Mouse (Mus musculus) layer of hippocampus, postnatal 36 days (tissue): ENCODE measurements around the gene Lrrc20. TPM values are rescaled to one million over a fixed set of nuclear protein-coding genes. Genes with fewer than 3 reads are reported as not detected.

ENCODE experiments used
- total RNA-seq, 2 experiments: library from RNA; stranded (reverse); gene quantifications; 2 replicates each; pipeline ENCODE4 v1.2.3; 2021

The Lrrc20 gene
- total RNA-seq, 2 experiments from 2014 or later, result 21.2 to 24.1 TPM

Other genes starting within 250 kb of the Lrrc20 start
- 1 to 10 TPM; 1.8 TPM for gene Adamts14, start 202.4 kb upstream of the Lrrc20 start, total RNA-seq
- not detected for gene Prf1, start 178.0 kb upstream of the Lrrc20 start, total RNA-seq
- 10 to 100 TPM; 14.3 to 15.4 TPM for gene Pald1, start 92.3 kb upstream of the Lrrc20 start, total RNA-seq
- gene Nodal, start 57.8 kb upstream of the Lrrc20 start, total RNA-seq, result under 1 TPM in 1 of 2 experiments, not detected in 1; 0.22 TPM
- 10 to 100 TPM; 56.1 to 56.8 TPM for gene Eif4ebp2, start 23.1 kb upstream of the Lrrc20 start, total RNA-seq
- 1 to 10 TPM; 4.3 to 4.4 TPM for gene Npffr1, start 119.7 kb downstream of the Lrrc20 start, total RNA-seq
- gene Ppa1, start 172.8 kb downstream of the Lrrc20 start, total RNA-seq, result 10 to 100 TPM; 95.8 to 96.2 TPM
- gene Sar1a, start 204.5 kb downstream of the Lrrc20 start, total RNA-seq, result 100 to 1,000 TPM; 120 to 122 TPM
- 10 to 100 TPM; 23.5 to 28.5 TPM for gene Tysnd1, start 219.7 kb downstream of the Lrrc20 start, total RNA-seq
- 1 to 10 TPM; 7.2 to 9.3 TPM for gene Aifm2, start 239.5 kb downstream of the Lrrc20 start, total RNA-seq